Mouse (Mus musculus) neural tube, embryonic 11.5 days (tissue): ENCODE measurements around the gene Gabpb1. TPM values are rescaled to one million over a fixed set of nuclear protein-coding genes. Genes with fewer than 3 reads are reported as not detected.
"Not testable (repeated sequence)": the region's sequence is repeated elsewhere in the genome, so short reads cannot be mapped to it uniquely, and the experiment has no call there.

Experiments
- ATAC-seq: fragments of 200-750 bp; cut with Nextera tagmentation; 2 replicates; pipeline ENCODE4 v1.8.0; 2017; ENCODE audit warnings: moderate number of reproducible peaks, mild to moderate bottlenecking, moderate TSS enrichment, moderate library complexity; ENCODE audit not compliant: insufficient read depth, low FRiP score, low TSS enrichment
- DNase-seq: peaks from one replicate; pipeline ENCODE4 v3.0.0-alpha.2; 2015; ENCODE audit warnings: low spot score
- H3K27ac ChIP-seq: fragments of 300-500 bp; sonication (generic); 2 replicates; pipeline ENCODE4 v1.5.1; 2014; ENCODE audit warnings: low read depth, mild to moderate bottlenecking, low read length
- H3K27me3 ChIP-seq: fragments of 300-500 bp; sonication (generic); 2 replicates; pipeline ENCODE4 v1.6.1; 2014; ENCODE audit warnings: mild to moderate bottlenecking, low read length, mixed read lengths; ENCODE audit not compliant: control insufficient read depth, insufficient read depth
- H3K36me3 ChIP-seq: fragments of 300-500 bp; sonication (generic); 2 replicates; pipeline ENCODE4 v1.6.1; 2014; ENCODE audit warnings: mild to moderate bottlenecking, low read length, moderate library complexity, mixed read lengths; ENCODE audit not compliant: control insufficient read depth, insufficient read depth
- H3K4me1 ChIP-seq: fragments of 300-500 bp; sonication (generic); 2 replicates; pipeline ENCODE4 v1.6.1; 2014; ENCODE audit warnings: low read length, mixed read lengths; ENCODE audit not compliant: control insufficient read depth, insufficient read depth
- H3K4me2 ChIP-seq: fragments of 300-500 bp; sonication (generic); 2 replicates; pipeline ENCODE4 v1.6.1; 2014; ENCODE audit warnings: low read depth, mild to moderate bottlenecking, moderate library complexity
- H3K4me3 ChIP-seq: fragments of 300-500 bp; sonication (generic); 2 replicates; pipeline ENCODE4 v1.5.1; 2014; ENCODE audit warnings: low read depth, low read length
- H3K9ac ChIP-seq: fragments of 300-500 bp; sonication (generic); 2 replicates; pipeline ENCODE4 v1.6.1; 2014; ENCODE audit warnings: mild to moderate bottlenecking, low read length
- H3K9me3 ChIP-seq: fragments of 300-500 bp; sonication (generic); 2 replicates; pipeline ENCODE4 v1.6.1; 2016; ENCODE audit warnings: low read length; ENCODE audit not compliant: control insufficient read depth
- WGBS: fragments of 180-500 bp; shearing (Covaris S2); extraction: QIAGEN DNeasy Blood & Tissue Kit; methylation state at CpG from one replicate; pipeline ENCODE4 v1.1.7; 2014; 5-methylcytosine and 5-hydroxymethylcytosine counted together
- polyA plus RNA-seq: library from polyadenylated mRNA; unstranded; fragments of >200 nt; fragmentation: Nextera tagmentation; extraction: Ambion mirVana; gene quantifications from 2 replicates; pipeline ENCODE4 v1.2.1, GENCODE M21; 2014

The Gabpb1 gene
- polyA plus RNA-seq, 1 experiment from 2014 or later = 81.8 TPM

DNA sequence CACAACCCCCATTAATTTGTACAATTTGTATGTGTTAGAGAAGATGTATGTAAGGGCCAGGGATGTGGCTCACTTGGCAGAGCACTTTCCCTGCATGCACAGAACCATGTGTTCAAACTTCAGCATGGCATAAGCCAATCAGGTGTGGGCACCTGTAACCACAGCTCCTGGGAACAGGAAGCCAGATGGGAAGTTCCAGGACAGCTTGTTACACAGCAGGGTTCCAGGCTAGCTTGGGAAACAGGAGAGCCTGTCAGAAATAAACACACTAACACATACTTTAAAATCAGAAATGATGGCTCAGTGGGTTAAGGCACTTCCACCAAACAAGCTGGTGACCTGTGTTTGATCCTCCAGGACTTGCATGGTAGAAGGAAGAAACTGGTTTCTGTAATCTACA, 53.0 kb downstream of the Gabpb1 start:
- DNase-seq (no peak), ATAC-seq (no peak)
- H3K27me3 ChIP-seq = no peaks in the 10 kb centered on the region
- no peak overlapping the region for H3K9ac ChIP-seq
- no peaks in the 10 kb centered on the region for H3K36me3 ChIP-seq
- no peaks in the 10 kb centered on the region for H3K9me3 ChIP-seq
- no peak overlapping the region for H3K4me3 ChIP-seq
- no peak overlapping the region for H3K4me2 ChIP-seq
- H3K27ac ChIP-seq = no peak overlapping the region
- H3K4me1 ChIP-seq = no peaks in the 10 kb centered on the region

DNA sequence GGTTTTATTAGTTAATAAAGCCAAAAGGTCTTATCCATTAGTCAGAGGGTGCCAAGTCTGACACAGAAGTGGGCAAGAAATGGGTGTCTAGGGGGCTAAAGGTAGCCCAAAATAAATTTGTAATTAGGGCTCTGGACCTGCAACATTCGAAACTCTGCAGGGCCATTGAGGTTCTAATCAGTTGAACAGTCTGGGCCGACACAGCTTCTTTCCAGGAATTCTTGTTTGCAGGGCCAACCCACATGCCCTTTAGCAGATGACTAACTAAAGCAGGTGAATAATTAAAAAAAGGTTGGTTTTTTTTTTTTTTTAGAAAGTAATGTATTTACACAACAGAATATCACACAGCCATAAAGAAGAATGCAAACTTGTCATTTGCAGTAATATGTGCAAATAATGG, 53.7 kb downstream of the Gabpb1 start:
- H3K27ac ChIP-seq = no peak overlapping the region
- H3K27me3 ChIP-seq = no peaks in the 10 kb centered on the region
- ATAC-seq (no peak), DNase-seq (no peak)
- H3K36me3 ChIP-seq = no peaks in the 10 kb centered on the region
- H3K9me3 ChIP-seq = no peaks in the 10 kb centered on the region
- no peak overlapping the region for H3K4me3 ChIP-seq
- no peak overlapping the region for H3K9ac ChIP-seq
- H3K4me1 ChIP-seq = no peaks in the 10 kb centered on the region
- no peak overlapping the region for H3K4me2 ChIP-seq
- WGBS = 83% methylated on average over 2 of the region's 2 CpGs

DNA sequence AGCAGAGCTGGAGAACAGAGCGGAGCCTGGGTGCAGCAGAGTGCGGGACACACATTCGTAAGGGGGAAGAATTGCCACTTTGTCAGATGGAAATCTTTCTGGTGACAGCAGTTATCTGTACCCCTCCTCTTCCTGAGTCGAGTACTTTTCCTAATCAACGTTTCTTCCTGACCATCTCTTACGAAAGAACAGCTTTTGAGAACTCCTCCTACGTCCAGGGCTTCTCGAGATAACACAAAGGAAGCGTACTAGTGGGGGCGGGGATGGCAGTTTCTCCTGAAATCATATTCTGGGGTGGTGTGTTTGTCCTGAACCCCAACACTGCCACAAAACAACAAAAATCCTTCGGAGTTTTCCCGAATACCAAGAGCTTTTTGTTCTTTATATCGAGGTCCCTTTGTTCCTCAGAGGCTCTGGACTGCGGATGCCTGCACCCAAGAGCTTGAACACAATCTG, 56.9 kb downstream of the Gabpb1 start, which contains the start of gene Hdc:
Gene Hdc (minus strand): TSS at position 51 of the 456 bp plus-strand sequence.
- Histone ChIP-seq H3K27ac (no peak within 1 kb of the TSS), H3K4me3 (no peak within 1 kb of the TSS), H3K4me2 (no peak within 1 kb of the TSS), H3K36me3 (no peaks in the 10 kb centered on the region), H3K4me1 (no peaks in the 10 kb centered on the region), H3K27me3 (no peaks in the 10 kb centered on the region), H3K9ac (no peak within 1 kb of the TSS), H3K9me3 (no peaks in the 10 kb centered on the region)
- no peak for DNase-seq
- ATAC-seq = no peak
- WGBS = 85% methylated on average over 14 of the region's 14 CpGs

DNA sequence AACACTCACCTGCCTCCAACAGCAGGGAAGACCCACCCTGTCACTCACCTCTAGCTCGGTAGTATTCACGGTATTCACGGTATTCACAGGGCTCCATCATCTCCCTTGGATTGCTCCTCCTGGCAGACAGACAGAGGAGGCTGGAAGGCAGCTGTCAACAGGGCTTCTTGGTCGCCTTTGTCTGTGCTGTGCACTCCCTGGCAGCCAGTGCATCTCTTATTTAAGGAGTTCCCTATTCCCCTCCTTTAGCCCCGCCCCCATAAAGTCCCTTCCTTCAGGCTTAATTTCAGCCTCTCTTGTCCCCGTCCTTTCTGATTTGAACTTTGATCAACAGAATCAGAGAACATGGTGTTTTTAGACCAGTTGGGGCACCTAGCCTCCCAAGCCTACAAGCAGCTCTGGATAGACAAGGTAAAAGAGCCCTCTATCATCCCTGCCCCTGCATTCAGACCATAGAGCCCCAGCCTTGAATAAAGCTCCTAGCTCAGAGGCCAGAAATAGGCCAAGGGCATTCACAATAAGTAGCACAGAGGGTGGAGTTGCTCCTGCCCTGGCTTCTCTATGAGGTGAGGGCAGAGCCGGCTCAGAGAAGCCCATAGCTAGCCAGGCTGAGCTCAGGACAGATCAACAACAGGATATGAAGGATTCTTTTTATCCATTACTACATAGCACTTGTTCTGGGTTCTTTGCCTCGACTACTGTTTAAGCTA, 57.5 kb downstream of the Gabpb1 start:
- DNase-seq = no peak
- no peaks in the 10 kb centered on the region for H3K4me1 ChIP-seq
- no peaks in the 10 kb centered on the region for H3K9me3 ChIP-seq
- H3K36me3 ChIP-seq = no peaks in the 10 kb centered on the region
- no peak for ATAC-seq
- no peak overlapping the region for H3K4me3 ChIP-seq
- no peak overlapping the region for H3K9ac ChIP-seq
- 31% methylated on average over 8 of the region's 8 CpGs for WGBS
- H3K27me3 ChIP-seq = no peaks in the 10 kb centered on the region
- H3K27ac ChIP-seq = no peak overlapping the region
- no peak overlapping the region for H3K4me2 ChIP-seq

DNA sequence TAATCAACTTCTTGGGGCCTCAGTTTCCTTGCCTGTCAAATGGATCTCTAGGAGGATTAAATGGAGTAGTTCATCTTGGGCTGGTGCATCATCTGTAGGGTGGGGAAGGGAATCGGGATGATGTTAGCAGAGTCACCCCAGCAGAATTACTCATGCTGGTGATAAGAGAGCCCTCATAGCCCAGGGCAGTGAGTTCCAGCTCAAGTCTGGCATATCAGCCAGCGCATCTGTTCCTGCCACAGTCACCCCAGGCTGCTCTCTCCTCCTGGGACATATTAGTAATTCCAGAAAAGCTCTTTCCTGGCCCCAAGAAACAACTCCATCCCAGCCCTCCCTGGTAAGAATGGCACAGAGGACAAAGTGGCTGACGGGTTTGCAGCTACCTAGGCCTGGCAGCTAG, 60.8 kb downstream of the Gabpb1 start:
- no peaks in the 10 kb centered on the region for H3K9me3 ChIP-seq
- no peaks in the 10 kb centered on the region for H3K27me3 ChIP-seq
- H3K27ac ChIP-seq = no peak overlapping the region
- 83% methylated on average over 3 of the region's 3 CpGs for WGBS
- H3K4me2 ChIP-seq = no peak overlapping the region
- no peak overlapping the region for H3K9ac ChIP-seq
- no peaks in the 10 kb centered on the region for H3K4me1 ChIP-seq
- no peaks in the 10 kb centered on the region for H3K36me3 ChIP-seq
- ATAC-seq (no peak), DNase-seq (no peak)
- no peak overlapping the region for H3K4me3 ChIP-seq

DNA sequence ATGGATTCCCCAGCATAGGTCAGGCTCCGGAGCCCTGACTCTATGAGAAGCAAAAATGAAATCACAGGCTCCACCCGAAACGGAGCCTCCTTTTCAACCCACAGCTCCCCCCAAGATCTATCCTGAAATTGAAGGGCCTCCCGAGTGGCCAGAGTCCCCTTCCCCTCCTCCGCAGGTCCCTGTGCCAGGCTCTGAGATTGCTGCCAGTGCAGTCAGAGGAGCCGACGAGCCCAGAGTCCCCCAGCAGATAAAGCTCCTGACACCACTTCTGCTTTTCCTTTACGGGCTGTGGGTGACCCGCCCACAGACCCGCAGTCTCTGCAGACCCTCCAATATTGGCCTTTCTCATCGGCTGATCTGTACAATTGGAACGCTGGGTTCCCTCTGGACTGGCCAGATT, 66.5 kb downstream of the Gabpb1 start:
- WGBS = 83% methylated on average over 12 of the region's 12 CpGs
- ATAC-seq = not testable (repeated sequence)

DNA sequence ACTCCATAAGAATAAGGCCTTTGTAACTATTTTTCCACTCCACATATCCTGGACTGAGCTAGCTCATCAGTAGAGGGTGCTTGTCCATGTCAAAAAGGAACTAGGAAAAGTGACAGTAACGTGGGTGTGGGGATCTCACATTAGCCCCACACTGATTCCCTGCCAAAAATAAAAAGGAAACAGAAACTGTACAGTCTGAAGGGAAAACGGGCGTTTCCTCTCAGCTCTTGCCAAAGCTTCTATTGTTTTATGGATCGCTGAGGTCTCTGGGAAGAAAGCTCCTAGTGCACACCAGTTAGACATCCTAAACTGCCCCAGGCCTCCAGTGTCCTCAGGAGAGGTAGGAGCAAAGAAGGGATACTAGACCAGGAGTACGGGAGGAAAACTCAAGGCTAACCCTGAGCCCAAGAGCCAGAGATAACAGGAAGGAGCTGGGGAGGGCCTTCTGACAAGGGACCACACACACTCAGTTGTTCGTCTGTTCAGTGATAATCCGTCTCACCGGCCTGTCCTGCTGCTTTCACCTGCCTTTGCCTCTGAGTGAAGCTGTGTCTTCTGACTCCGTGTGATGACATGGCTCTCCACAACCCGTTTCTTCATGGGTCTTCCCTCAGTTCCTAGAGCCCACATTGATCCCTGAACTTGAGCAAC, 68.5 kb downstream of the Gabpb1 start:
- no peaks in the 10 kb centered on the region for H3K4me1 ChIP-seq
- no peaks in the 10 kb centered on the region for H3K27me3 ChIP-seq
- no peaks in the 10 kb centered on the region for H3K36me3 ChIP-seq
- DNase-seq (no peak), ATAC-seq (no peak)
- no peaks in the 10 kb centered on the region for H3K9me3 ChIP-seq
- no peak overlapping the region for H3K9ac ChIP-seq
- WGBS = 86% methylated on average over 10 of the region's 10 CpGs
- H3K4me3 ChIP-seq = no peak overlapping the region
- H3K4me2 ChIP-seq = no peak overlapping the region
- H3K27ac ChIP-seq = no peak overlapping the region

More for the DNA sequence above, 66.5 kb downstream of the Gabpb1 start:
- not testable (repeated sequence) for H3K4me3 ChIP-seq, H3K36me3 ChIP-seq, H3K27ac ChIP-seq, DNase-seq, H3K4me1 ChIP-seq, H3K9ac ChIP-seq, H3K9me3 ChIP-seq, H3K4me2 ChIP-seq, H3K27me3 ChIP-seq

DNA sequence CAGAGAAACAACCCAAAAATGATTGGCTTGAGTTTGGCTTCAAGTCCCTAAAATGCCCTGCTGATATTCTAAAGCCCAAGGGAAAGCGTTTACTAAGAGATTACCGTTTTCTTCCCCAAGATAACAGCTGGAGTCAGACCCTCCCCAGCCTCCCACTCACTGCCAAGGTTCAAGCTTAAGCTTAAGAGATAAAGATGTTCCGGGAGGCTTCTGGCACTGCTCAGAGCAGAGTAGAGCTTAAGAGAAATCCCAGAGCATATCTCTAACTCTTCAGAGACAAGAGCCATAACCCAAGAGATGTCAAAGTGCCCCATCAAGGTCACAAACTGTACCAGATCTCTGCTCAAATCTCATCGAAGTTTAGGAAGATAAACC, 69.5 kb downstream of the Gabpb1 start:
- Histone ChIP-seq H3K27me3 (no peaks in the 10 kb centered on the region), H3K36me3 (no peaks in the 10 kb centered on the region), H3K9me3 (no peaks in the 10 kb centered on the region), H3K9ac (no peak overlapping the region), H3K27ac (no peak overlapping the region), H3K4me3 (no peak overlapping the region), H3K4me2 (no peak overlapping the region), H3K4me1 (no peaks in the 10 kb centered on the region)
- 81% methylated on average over 4 of the region's 4 CpGs for WGBS
- DNase-seq (no peak), ATAC-seq (no peak)

DNA sequence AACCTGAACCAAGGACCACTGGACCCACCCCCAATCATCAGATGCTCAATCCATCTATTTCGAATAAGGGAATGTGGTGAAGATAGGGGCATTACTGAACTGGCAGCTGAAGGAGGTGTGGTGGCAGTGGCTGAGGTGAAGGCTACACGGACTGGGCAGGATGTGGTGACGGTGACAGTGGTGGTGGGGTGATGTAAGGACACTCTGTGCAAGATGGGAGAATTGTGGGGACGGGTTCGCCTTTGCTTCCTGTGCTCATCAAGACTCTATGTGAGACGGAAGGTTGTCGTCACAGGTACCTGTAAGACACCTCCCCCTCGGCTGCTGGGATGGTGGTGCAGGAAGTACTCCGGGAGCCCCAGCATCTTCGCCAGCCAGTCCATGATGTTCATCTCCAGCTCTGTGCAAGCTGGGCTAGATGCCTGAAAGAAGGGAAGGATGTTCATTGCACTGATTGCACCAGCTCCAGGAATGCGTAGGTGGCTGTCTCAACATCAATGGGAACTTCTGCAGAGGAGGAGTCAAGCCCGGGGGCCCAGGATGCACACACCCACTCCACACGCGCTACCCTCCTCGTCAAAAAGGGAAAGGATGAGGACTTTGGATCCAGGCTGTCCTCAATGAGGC, 70.0 kb downstream of the Gabpb1 start:
- H3K4me1 ChIP-seq = no peaks in the 10 kb centered on the region
- WGBS = 87% methylated on average over 15 of the region's 15 CpGs

More for the DNA sequence above, 70.0 kb downstream of the Gabpb1 start:
- Histone ChIP-seq H3K9ac (no peak overlapping the region), H3K4me2 (no peak overlapping the region), H3K4me3 (no peak overlapping the region), H3K27ac (no peak overlapping the region), H3K27me3 (no peaks in the 10 kb centered on the region), H3K36me3 (no peaks in the 10 kb centered on the region), H3K9me3 (no peaks in the 10 kb centered on the region)
- no peak for DNase-seq
- no peak for ATAC-seq
